Mouse (Mus musculus): ENCODE data around the gene Nfib. TPM values are rescaled to one million over a fixed set of nuclear protein-coding genes. Genes with fewer than 3 reads are reported as not detected.

Nfib gene
- total and polyA plus RNA-seq, 3 experiments = not detected

GRCm38 (mm10) chr4:82288138-82288537 lies 417.4 kb downstream of the Nfib start:
- H3K9ac ChIP-seq (ENCODE audit: control insufficient read depth, low read depth, low read length, poor library complexity, severe bottlenecking) = no peak overlapping the region
- no peak for DNase-seq (ENCODE audit: low read depth, low spot score)
- H3K27ac ChIP-seq (ENCODE audit: control insufficient read depth, low read depth, low read length) = no peak overlapping the region
- H3K9me3 ChIP-seq (replicated peaks; ENCODE audit: insufficient read depth, low read length) = no peaks in the 10 kb centered on the region
- no peaks in the 10 kb centered on the region for H3K27me3 ChIP-seq (ENCODE audit: control insufficient read depth in 1 of 2, insufficient read depth in 2 of 2, low read length in 2 of 2)
- no peaks in the 10 kb centered on the region for H3K79me2 ChIP-seq (ENCODE audit: control insufficient read depth, insufficient read depth, low read length, poor library complexity)
- H3K4me1 ChIP-seq (ENCODE audit: control insufficient read depth in 1 of 2, insufficient read depth in 2 of 2, low read length in 2 of 2) = no peaks in the 10 kb centered on the region
- H3K4me3 ChIP-seq (ENCODE audit: control insufficient read depth in 1 of 2, insufficient read depth in 1 of 2, low read depth in 2 of 2, low read length in 2 of 2) = no peak overlapping the region
- TF ChIP-seq USF2 (IDR thresholded peaks at IDR 0.05; ENCODE audit: borderline replicate concordance in 1 of 2, insufficient read depth in 1 of 2, low read depth in 1 of 2, low read length in 2 of 2) = no peak
- TF ChIP-seq ZMIZ1 (IDR thresholded peaks at IDR 0.05; ENCODE audit: low read depth, low read length) = no peak
- no peak for TF ChIP-seq MYC (IDR thresholded peaks at IDR 0.05; ENCODE audit: low read depth, low read length)
- no peak for TF ChIP-seq GABPA (IDR thresholded peaks at IDR 0.05; ENCODE audit: low read depth, low read length)
- TF ChIP-seq TAL1 (IDR thresholded peaks at IDR 0.05; ENCODE audit: low read length) = no peak
- no peak for TF ChIP-seq USF1 (IDR thresholded peaks at IDR 0.05; ENCODE audit: low read depth, low read length)
- TF ChIP-seq TBP (IDR thresholded peaks at IDR 0.05; ENCODE audit: low read depth, low read length) = no peak
- TF ChIP-seq GATA1 (IDR thresholded peaks at IDR 0.05; ENCODE audit: low read depth, low read length) = no peak
- TF ChIP-seq JUND (IDR thresholded peaks at IDR 0.05; ENCODE audit: low read depth, low read length) = no peak
- no peak for TF ChIP-seq ETS1 (IDR thresholded peaks at IDR 0.05; ENCODE audit: low read depth, low read length)
- no peak for TF ChIP-seq MYB (IDR thresholded peaks at IDR 0.05; ENCODE audit: low read depth, low read length)
- no peak for TF ChIP-seq NRF1 (IDR thresholded peaks at IDR 0.05; ENCODE audit: insufficient read depth, low read depth, low read length, poor library complexity, severe bottlenecking)
- TF ChIP-seq E2F4 (IDR thresholded peaks at IDR 0.05; ENCODE audit: borderline replicate concordance, low read depth, low read length) = no peak
- TF ChIP-seq KAT2A (conservative IDR thresholded peaks at IDR 0.05; ENCODE audit: low read depth, low read length) = no peak
- no peaks in the 10 kb centered on the region for H3K36me3 ChIP-seq (ENCODE audit: control insufficient read depth in 1 of 2, insufficient read depth in 2 of 2, low read length in 2 of 2)

- Histone ChIP-seq H3K4me3 (ENCODE audit: control insufficient read depth in 1 of 2, insufficient read depth in 1 of 2, low read depth in 2 of 2, low read length in 2 of 2) (no peak overlapping the region), H3K36me3 (ENCODE audit: control insufficient read depth in 1 of 2, insufficient read depth in 2 of 2, low read length in 2 of 2) (no peaks in the 10 kb centered on the region), H3K9me3 (replicated peaks; ENCODE audit: insufficient read depth, low read length) (no peaks in the 10 kb centered on the region), H3K79me2 (ENCODE audit: control insufficient read depth, insufficient read depth, low read length, poor library complexity) (no peaks in the 10 kb centered on the region), H3K27me3 (ENCODE audit: control insufficient read depth in 1 of 2, insufficient read depth in 2 of 2, low read length in 2 of 2) (no peaks in the 10 kb centered on the region), H3K9ac (ENCODE audit: control insufficient read depth, low read depth, low read length, poor library complexity, severe bottlenecking) (no peak overlapping the region), H3K4me1 (ENCODE audit: control insufficient read depth in 1 of 2, insufficient read depth in 2 of 2, low read length in 2 of 2) (no peaks in the 10 kb centered on the region), H3K27ac (ENCODE audit: control insufficient read depth, low read depth, low read length) (no peak overlapping the region)
- TF ChIP-seq CHD1 (IDR thresholded peaks at IDR 0.05; ENCODE audit: low read depth, low read length) (no peak), MAZ (IDR thresholded peaks at IDR 0.05; ENCODE audit: low read depth, low read length) (no peak), HCFC1 (IDR thresholded peaks at IDR 0.05; ENCODE audit: low read depth, low read length) (no peak), CHD2 (IDR thresholded peaks at IDR 0.05; ENCODE audit: low read length) (no peak), TBP (IDR thresholded peaks at IDR 0.05; ENCODE audit: low read depth, low read length) (no peak), USF1 (IDR thresholded peaks at IDR 0.05; ENCODE audit: low read depth, low read length) (no peak), ELF1 (IDR thresholded peaks at IDR 0.05; ENCODE audit: low read depth, low read length) (no peak), NELFE (IDR thresholded peaks at IDR 0.05; ENCODE audit: low read depth, low read length) (no peak), RAD21 (IDR thresholded peaks at IDR 0.05; ENCODE audit: low read depth, low read length) (no peak), KAT2A (conservative IDR thresholded peaks at IDR 0.05; ENCODE audit: low read depth, low read length) (no peak), MYC (IDR thresholded peaks at IDR 0.05; ENCODE audit: low read depth, low read length) (no peak), MAX (IDR thresholded peaks at IDR 0.05; ENCODE audit: low read length) (no peak), POLR2AphosphoS5 (IDR thresholded peaks at IDR 0.05; ENCODE audit: borderline replicate concordance, low read depth, low read length) (no peak), BHLHE40 (IDR thresholded peaks at IDR 0.05; ENCODE audit: borderline replicate concordance, low read depth, low read length) (no peak), ZMIZ1 (IDR thresholded peaks at IDR 0.05; ENCODE audit: low read depth, low read length) (no peak), GATA1 (IDR thresholded peaks at IDR 0.05; ENCODE audit: low read depth, low read length) (no peak), SIN3A (IDR thresholded peaks at IDR 0.05; ENCODE audit: low read length) (no peak)
- no peak for DNase-seq (ENCODE audit: low read depth, low spot score)
Measured at GRCm38 (mm10) chr4:82287454-82287853, 418.1 kb downstream of the Nfib start.
